Mouse (Mus musculus): Measurements from ENCODE around the gene Ppp1r3c.

GRCm38 (mm10) chr19:36698200-36698599 is 38.3 kb downstream of the Ppp1r3c start:
- TF ChIP-seq CTCF (IDR thresholded peaks at IDR 0.05; ENCODE audit: low read depth) (no peak), EP300 (IDR thresholded peaks at IDR 0.05; ENCODE audit: low read depth) (no peak)

All from heart, postnatal 0 days (tissue).